Mouse (Mus musculus): Measurements from ENCODE around the gene Gm3424.
"Not testable (repeated sequence)": the region's sequence is repeated elsewhere in the genome, so short reads cannot be mapped to it uniquely, and the experiment has no call there.

- TF ChIP-seq CTCF, POLR2A (IDR thresholded peaks at IDR 0.05; ENCODE audit: insufficient read depth, low read depth, low read length): not testable (repeated sequence)
These were observed 49.0 kb upstream of the Gm3424 start for GRCm38 (mm10) chr14:5879136-5879535.

Data from olfactory bulb, adult 2 months (tissue).